Mouse (Mus musculus) adrenal gland, postnatal 36 days (tissue): ENCODE measurements at regions not wholly inside any gene's neighbourhood (a gene's known extent, or its start where the extent isn't known, plus 50 kb on each side); places are given as distances from the start of the nearest gene placed in this dataset.
"Not testable (repeated sequence)": the region's sequence is repeated elsewhere in the genome, so short reads cannot be mapped to it uniquely, and the experiment has no call there.

Experiments used
- DNase-seq, 2 experiments: peaks; one replicate each; pipeline ENCODE4 v3.0.0; 2021; ENCODE audit warnings: mixed read lengths in 1 of 2

- peak; percentile 33 to 34 for DNase-seq
Observed at GRCm38 (mm10) chr7:60622271-60623249, 482.5 kb upstream of the Snrpn start.

GRCm38 (mm10) chr7:60617070-60617674 lies 477.2 kb upstream of the Snrpn start:
- DNase-seq, result not testable (repeated sequence)
